Mouse (Mus musculus) hindbrain, embryonic 16.5 days (tissue): ENCODE results near the gene Coa4. TPM values are rescaled to one million over a fixed set of nuclear protein-coding genes. Genes with fewer than 3 reads are reported as not detected.

Experiments
- ATAC-seq: fragments of 200-750 bp; cut with Nextera tagmentation; 2 replicates; pipeline ENCODE4 v1.8.0; 2017; ENCODE audit warnings: moderate TSS enrichment, moderate library complexity
- H3K27ac ChIP-seq: fragments of 300-500 bp; sonication (generic); 2 replicates; pipeline ENCODE4 v1.5.1; 2014; ENCODE audit warnings: low read depth, mild to moderate bottlenecking, control low read depth, low read length, moderate library complexity
- H3K27me3 ChIP-seq: fragments of 300-500 bp; sonication (generic); replicated peaks from 2 replicates; pipeline ENCODE4 v1.6.1; 2014; ENCODE audit warnings: low read length; ENCODE audit not compliant: control insufficient read depth, insufficient read depth
- H3K36me3 ChIP-seq: fragments of 300-500 bp; sonication (generic); 2 replicates; pipeline ENCODE4 v1.6.1; 2014; ENCODE audit warnings: mild to moderate bottlenecking, low read length, moderate library complexity, mixed read lengths; ENCODE audit not compliant: control insufficient read depth, insufficient read depth
- H3K4me1 ChIP-seq: fragments of 300-500 bp; sonication (generic); 2 replicates; pipeline ENCODE4 v1.6.1; 2014; ENCODE audit warnings: low read depth, low read length; ENCODE audit not compliant: control insufficient read depth, insufficient read depth
- H3K4me2 ChIP-seq: fragments of 300-500 bp; sonication (generic); 2 replicates; pipeline ENCODE4 v1.6.1; 2014; ENCODE audit warnings: mild to moderate bottlenecking, low read length, control low read depth, moderate library complexity
- H3K4me3 ChIP-seq: fragments of 300-500 bp; sonication (generic); 2 replicates; pipeline ENCODE4 v1.5.1; 2014; ENCODE audit warnings: mild to moderate bottlenecking, low read length, control low read depth, moderate library complexity
- H3K9ac ChIP-seq: fragments of 300-500 bp; sonication (generic); 2 replicates; pipeline ENCODE4 v1.6.1; 2014; ENCODE audit warnings: low read depth, mild to moderate bottlenecking, control low read depth, low read length, moderate library complexity
- H3K9me3 ChIP-seq: fragments of 300-500 bp; sonication (generic); 2 replicates; pipeline ENCODE4 v1.6.1; 2014; ENCODE audit warnings: mild to moderate bottlenecking, low read length, moderate library complexity; ENCODE audit not compliant: control insufficient read depth
- WGBS: fragments of 180-500 bp; shearing (Covaris S2); extraction: QIAGEN DNeasy Blood & Tissue Kit; methylation state at CpG from one replicate; pipeline ENCODE4 v1.1.7; 2014; 5-methylcytosine and 5-hydroxymethylcytosine counted together
- polyA plus RNA-seq: library from polyadenylated mRNA; unstranded; fragments of >200 nt; fragmentation: Nextera tagmentation; extraction: Ambion mirVana; gene quantifications from 2 replicates; pipeline ENCODE4 v1.2.1, GENCODE M21; 2015

Gene Coa4
- polyA plus RNA-seq, 1 experiment from 2014 or later = 14.1 TPM

- peak overlapping the region; percentile 78 for H3K27ac ChIP-seq
- H3K4me1 ChIP-seq = peaks cover 26% of the 10 kb centered on the region
- 28% methylated on average over 11 of the region's 11 CpGs for WGBS
- no peaks in the 10 kb centered on the region for H3K27me3 ChIP-seq
- H3K4me3 ChIP-seq = no peak overlapping the region; the same call in 1 of the 2 replicates
- H3K9me3 ChIP-seq = no peaks in the 10 kb centered on the region
- no peaks in the 10 kb centered on the region for H3K36me3 ChIP-seq
- ATAC-seq = peak; percentile 92
- H3K4me2 ChIP-seq = peak overlapping the region; percentile 80
- peak overlapping the region; percentile 41; the same call in 1 of the 2 replicates for H3K9ac ChIP-seq
Measured at GRCm38 (mm10) chr7:100495581-100496251, 41.2 kb upstream of the Coa4 start.

- Histone ChIP-seq H3K27me3 (no peaks in the 10 kb centered on the region), H3K9ac (peak overlapping the region; percentile 41; the same call in 1 of the 2 replicates), H3K4me3 (no peak overlapping the region), H3K9me3 (no peaks in the 10 kb centered on the region), H3K27ac (peak overlapping the region; percentile 78), H3K36me3 (no peaks in the 10 kb centered on the region), H3K4me1 (peaks cover 26% of the 10 kb centered on the region), H3K4me2 (peak overlapping the region; percentile 80)
- ATAC-seq = no peak
- WGBS = 83% methylated on average over 6 of the region's 6 CpGs
Measured at GRCm38 (mm10) chr7:100496371-100496770, 40.5 kb upstream of the Coa4 start.

- H3K36me3 ChIP-seq = no peaks in the 10 kb centered on the region
- H3K27ac ChIP-seq = no peak overlapping the region
- no peaks in the 10 kb centered on the region for H3K9me3 ChIP-seq
- H3K27me3 ChIP-seq = no peaks in the 10 kb centered on the region
- H3K4me1 ChIP-seq = peaks cover 26% of the 10 kb centered on the region
- H3K9ac ChIP-seq = no peak overlapping the region
- ATAC-seq = no peak
- 97% methylated on average over 9 of the region's 9 CpGs for WGBS
- H3K4me2 ChIP-seq = no peak overlapping the region
- H3K4me3 ChIP-seq = no peak overlapping the region
Measured at GRCm38 (mm10) chr7:100496791-100497190, 40.1 kb upstream of the Coa4 start.

- Histone ChIP-seq H3K27me3 (no peaks in the 10 kb centered on the region), H3K4me2 (no peak overlapping the region), H3K9ac (no peak overlapping the region), H3K4me1 (peaks cover 26% of the 10 kb centered on the region), H3K9me3 (no peaks in the 10 kb centered on the region), H3K4me3 (no peak overlapping the region), H3K36me3 (no peaks in the 10 kb centered on the region), H3K27ac (no peak overlapping the region)
- 75% methylated on average over 4 of the region's 4 CpGs for WGBS
- ATAC-seq = no peak
Measured at GRCm38 (mm10) chr7:100497402-100497801, 39.5 kb upstream of the Coa4 start.

- 93% methylated on average over 12 of the region's 13 CpGs for WGBS
- H3K27me3 ChIP-seq = no peaks in the 10 kb centered on the region
- no peak overlapping the region for H3K27ac ChIP-seq
- H3K9me3 ChIP-seq = no peaks in the 10 kb centered on the region
- ATAC-seq = no peak
- no peak overlapping the region for H3K9ac ChIP-seq
- peaks cover 22% of the 10 kb centered on the region for H3K4me1 ChIP-seq
- H3K4me2 ChIP-seq = no peak overlapping the region
- H3K36me3 ChIP-seq = no peaks in the 10 kb centered on the region
- H3K4me3 ChIP-seq = no peak overlapping the region
Measured at GRCm38 (mm10) chr7:100497982-100498381, 38.9 kb upstream of the Coa4 start.

GRCm38 (mm10) chr7:100499465-100499864, 37.4 kb upstream of the Coa4 start:
- Histone ChIP-seq H3K27ac (no peak overlapping the region), H3K4me2 (no peak overlapping the region), H3K4me1 (peaks cover 14% of the 10 kb centered on the region), H3K27me3 (no peaks in the 10 kb centered on the region), H3K36me3 (no peaks in the 10 kb centered on the region), H3K9ac (no peak overlapping the region), H3K9me3 (no peaks in the 10 kb centered on the region), H3K4me3 (no peak overlapping the region)
- ATAC-seq = no peak

- Histone ChIP-seq H3K9me3 (no peaks in the 10 kb centered on the region), H3K4me3 (no peak overlapping the region), H3K27ac (no peak overlapping the region), H3K36me3 (no peaks in the 10 kb centered on the region), H3K4me2 (no peak overlapping the region), H3K9ac (no peak overlapping the region), H3K4me1 (peaks cover 10% of the 10 kb centered on the region), H3K27me3 (no peaks in the 10 kb centered on the region)
- ATAC-seq = no peak
- 69% methylated on average over 16 of the region's 16 CpGs for WGBS
Measured at GRCm38 (mm10) chr7:100500276-100500977, 36.4 kb upstream of the Coa4 start.

GRCm38 (mm10) chr7:100501027-100501843, 35.6 kb upstream of the Coa4 start:
- no peak overlapping the region for H3K4me3 ChIP-seq
- H3K27me3 ChIP-seq = no peaks in the 10 kb centered on the region
- no peak for ATAC-seq
- H3K36me3 ChIP-seq = no peaks in the 10 kb centered on the region
- no peaks in the 10 kb centered on the region for H3K9me3 ChIP-seq
- no peak overlapping the region for H3K4me2 ChIP-seq
- no peak overlapping the region for H3K27ac ChIP-seq
- H3K9ac ChIP-seq = no peak overlapping the region
- peaks cover 4% of the 10 kb centered on the region; the same call in 1 of the 2 replicates for H3K4me1 ChIP-seq
- 72% methylated on average over 6 of the region's 6 CpGs for WGBS

GRCm38 (mm10) chr7:100501844-100502373, 35.0 kb upstream of the Coa4 start:
- H3K36me3 ChIP-seq = no peaks in the 10 kb centered on the region
- H3K4me2 ChIP-seq = no peak overlapping the region
- ATAC-seq = no peak
- no peak overlapping the region for H3K4me3 ChIP-seq
- H3K9ac ChIP-seq = no peak overlapping the region
- no peak overlapping the region for H3K27ac ChIP-seq
- no peaks in the 10 kb centered on the region; the same call in 1 of the 2 replicates for H3K4me1 ChIP-seq
- WGBS = 52% methylated on average over 2 of the region's 2 CpGs
- no peaks in the 10 kb centered on the region for H3K9me3 ChIP-seq
- H3K27me3 ChIP-seq = no peaks in the 10 kb centered on the region
